Mouse (Mus musculus) kidney, adult 2 months (tissue): Measurements from ENCODE around the gene Tmem229b.

Source experiments
- CTCF ChIP-seq: fragments of 200-500 bp; conservative IDR thresholded peaks from 2 replicates; pipeline ENCODE4 v1.5.1; 2011; ENCODE audit warnings: low read depth, mild to moderate bottlenecking, control low read depth, low read length, moderate library complexity, mixed read lengths; ENCODE audit not compliant: insufficient read depth, insufficient read length
- POLR2A ChIP-seq: fragments of 200-500 bp; IDR thresholded peaks from one replicate; pipeline ENCODE4 v1.6.1; 2011; ENCODE audit warnings: low read depth, low read length, control low read depth

DNA sequence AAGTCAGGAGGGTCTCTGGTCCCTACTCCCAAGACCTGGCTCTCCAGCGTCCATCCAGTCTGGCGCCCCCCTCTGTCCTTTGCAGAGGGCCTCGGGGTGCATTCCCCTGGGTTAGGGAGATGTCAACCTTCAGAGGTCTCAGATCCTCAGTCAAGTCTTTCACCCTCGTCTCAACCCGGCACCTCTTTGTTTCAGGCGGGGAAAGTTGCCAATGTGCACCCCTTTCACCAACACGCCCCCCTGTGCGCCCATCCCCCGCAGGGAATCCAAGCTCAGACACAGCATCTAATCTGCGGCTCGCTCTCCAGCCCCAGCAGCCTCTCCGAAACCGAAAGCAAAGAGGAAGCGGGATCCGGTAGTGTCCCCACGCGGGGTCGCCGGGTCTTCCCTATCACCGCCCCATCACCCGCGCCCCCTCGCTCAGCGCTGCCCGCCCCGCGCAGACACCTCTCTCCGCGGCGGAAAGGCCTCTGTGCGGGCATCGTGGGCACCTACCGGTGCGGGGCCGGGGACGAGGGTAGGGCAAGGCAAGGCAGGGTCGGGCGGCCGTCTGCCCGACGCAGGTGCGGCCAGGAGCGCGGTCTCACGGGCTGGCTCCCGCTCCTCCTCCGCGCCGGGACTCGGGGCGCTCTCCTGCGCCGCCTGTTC, 825 bp downstream of the Tmem229b start:
- TF ChIP-seq CTCF (peak; percentile 36; the same call in 1 of the 2 replicates), POLR2A (no peak)
